Mouse (Mus musculus): ENCODE measurements around the gene Tsc2.

DNA sequence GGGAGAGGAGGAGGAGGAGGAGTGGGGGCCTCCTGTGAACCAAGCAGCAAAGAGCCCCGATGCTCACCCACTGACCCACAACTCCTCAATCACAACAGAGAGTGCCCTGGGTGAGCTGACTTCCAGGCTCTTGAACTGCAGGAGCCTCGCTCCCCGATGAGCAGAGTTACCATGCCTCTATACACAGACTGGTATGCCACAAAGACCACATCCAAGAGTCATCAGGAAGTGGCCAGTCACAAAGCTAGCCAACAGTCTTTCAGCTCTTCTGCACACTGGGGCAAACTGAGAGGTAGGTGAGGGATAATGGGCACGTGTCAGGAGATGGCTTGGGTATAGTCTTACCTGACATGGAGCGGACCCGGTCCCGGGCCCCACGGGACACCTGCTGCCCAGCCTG is 28.5 kb downstream of the Tsc2 start:
- TF ChIP-seq EP300 (IDR thresholded peaks at IDR 0.05; ENCODE audit: insufficient read depth, low read depth, low read length), result no peak
- no peak for TF ChIP-seq POLR2A (IDR thresholded peaks at IDR 0.05; ENCODE audit: insufficient read depth, low read depth, low read length)
- TF ChIP-seq CTCF (IDR thresholded peaks at IDR 0.05), result no peak
